Comparison of ENCODE assay signal across 28 mouse cellular contexts in genomic region chr16:56392843-56393242, GRCm38 (mm10).
DNase-seq lines count a peak whose midpoint lies in the region; ATAC-seq and TF ChIP-seq lines count a peak whose summit lies in the region.
"Had no signal": no experiment of that assay in that cellular context is flagged by ENCODE, and none has a peak within 500 bp of the region (broad histone marks: within the 10 kb centered on the region; RNA-seq: fewer than 3 reads in every experiment).

No protein-coding gene starts in this region.

- H3K9ac ChIP-seq in forebrain, postnatal 0 days: no peak overlapping the region
- no peak overlapping the region for H3K9ac ChIP-seq in forebrain, embryonic 14.5 days (ENCODE audit: low read length)
- H3K9ac ChIP-seq in limb, embryonic 14.5 days (ENCODE audit: low read depth, low read length, severe bottlenecking): no peak overlapping the region
- H3K9ac ChIP-seq: embryonic facial prominence, embryonic 12.5 days; embryonic facial prominence, embryonic 15.5 days; forebrain, embryonic 15.5 days; heart, embryonic 12.5 days; heart, embryonic 15.5 days; hindbrain, embryonic 13.5 days had no signal

- no peaks in the 10 kb centered on the region for H3K36me3 ChIP-seq in forebrain, postnatal 0 days (ENCODE audit: insufficient read depth)
- H3K36me3 ChIP-seq in forebrain, embryonic 14.5 days (ENCODE audit: control insufficient read depth, insufficient read depth, low read length): no peaks in the 10 kb centered on the region
- no peaks in the 10 kb centered on the region for H3K36me3 ChIP-seq in limb, embryonic 14.5 days (ENCODE audit: control insufficient read depth, insufficient read depth, low read length)
- H3K36me3 ChIP-seq in limb, embryonic 10.5 days: no peaks in the 10 kb centered on the region
- H3K36me3 ChIP-seq: embryonic facial prominence, embryonic 12.5 days; embryonic facial prominence, embryonic 15.5 days; forebrain, embryonic 15.5 days; heart, embryonic 12.5 days; heart, embryonic 15.5 days; hindbrain, embryonic 10.5 days; hindbrain, embryonic 13.5 days had no signal

- ATAC-seq in forebrain, postnatal 0 days: peak; percentile 23; the same call in 1 of the 2 replicates
- ATAC-seq in forebrain, embryonic 14.5 days: no peak
- ATAC-seq in limb, embryonic 14.5 days (ENCODE audit: low FRiP score, low read depth): no peak
- ATAC-seq: forebrain, embryonic 15.5 days; hindbrain, embryonic 16.5 days; Patski had no signal

- H3K4me2 ChIP-seq in forebrain, postnatal 0 days (ENCODE audit: low read depth): no peak overlapping the region
- no peak overlapping the region for H3K4me2 ChIP-seq in forebrain, embryonic 14.5 days (ENCODE audit: low read length)
- no peak overlapping the region for H3K4me2 ChIP-seq in limb, embryonic 14.5 days (replicated peaks; ENCODE audit: low read depth, low read length, severe bottlenecking)
- H3K4me2 ChIP-seq: embryonic facial prominence, embryonic 12.5 days; embryonic facial prominence, embryonic 15.5 days; forebrain, embryonic 15.5 days; heart, embryonic 12.5 days; heart, embryonic 15.5 days; hindbrain, embryonic 13.5 days had no signal

- H3K27ac ChIP-seq in forebrain, postnatal 0 days (ENCODE audit: low read depth, low read length): no peak overlapping the region
- H3K27ac ChIP-seq in forebrain, embryonic 14.5 days (ENCODE audit: low read depth, low read length): no peak overlapping the region
- H3K27ac ChIP-seq in limb, embryonic 14.5 days (replicated peaks; ENCODE audit: low read depth, low read length): no peak overlapping the region
- H3K27ac ChIP-seq in limb, embryonic 10.5 days: no peak overlapping the region
- H3K27ac ChIP-seq: embryonic facial prominence, embryonic 12.5 days; embryonic facial prominence, embryonic 15.5 days; forebrain, embryonic 15.5 days; gastrocnemius, adult 2 months; heart, embryonic 15.5 days; hindbrain, embryonic 10.5 days; hindbrain, embryonic 13.5 days had no signal

- no peak for TF ChIP-seq CTCF in forebrain, postnatal 0 days (IDR thresholded peaks at IDR 0.05; ENCODE audit: low read depth)

- peak; percentile 11 for DNase-seq in forebrain, postnatal 0 days
- DNase-seq in forebrain, embryonic 14.5 days (ENCODE audit: low spot score): no peak
- peak; percentile 59 for DNase-seq in left cerebral cortex, adult 11 months (ENCODE audit: low spot score)
- DNase-seq in left cerebral cortex, postnatal 36 days (ENCODE audit: low spot score in 2 of 2): no peak
- peak; percentile 3 for DNase-seq in limb, embryonic 14.5 days (ENCODE audit: low spot score)
- DNase-seq in limb, embryonic 10.5 days (ENCODE audit: low spot score): no peak
- DNase-seq in telencephalon, adult 2 months (ENCODE audit: low read depth, low spot score): peak; percentile 88
- DNase-seq in gastrocnemius, postnatal 25 days: no peak
- DNase-seq: adrenal gland, postnatal 10 days; adrenal gland, postnatal 36 days; cerebellum, adult 11 months; cerebellum, adult 2 months; cerebellum, adult 9-11 months; cerebellum, postnatal 25 days; gastrocnemius, adult 2 months; gastrocnemius, postnatal 14 days; heart, adult 18-20 months; heart, postnatal 10 days; heart, postnatal 36 days had no signal

- no peak for TF ChIP-seq POLR2A in limb, embryonic 14.5 days (IDR thresholded peaks at IDR 0.05; ENCODE audit: borderline replicate concordance, extremely low read depth, insufficient read depth, insufficient read length)

- intact Hi-C loops in left cerebral cortex, postnatal 36 days (cut with DNase I): loop anchor here (10.0 kb wide), 1 partner anchor 82 kb away; the partner anchor contains the start of gene Abi3bp

- no peaks in the 10 kb centered on the region for H3K4me1 ChIP-seq in forebrain, postnatal 0 days (ENCODE audit: insufficient read depth)
- H3K4me1 ChIP-seq in forebrain, embryonic 14.5 days (ENCODE audit: control insufficient read depth, insufficient read depth, low read length): no peaks in the 10 kb centered on the region
- peaks cover 6% of the 10 kb centered on the region; the same call in 1 of the 2 replicates for H3K4me1 ChIP-seq in limb, embryonic 14.5 days (ENCODE audit: control insufficient read depth, insufficient read depth, low read length)
- peaks cover 4% of the 10 kb centered on the region; the same call in 1 of the 2 replicates for H3K4me1 ChIP-seq in limb, embryonic 10.5 days
- H3K4me1 ChIP-seq: embryonic facial prominence, embryonic 12.5 days; embryonic facial prominence, embryonic 15.5 days; forebrain, embryonic 15.5 days; hindbrain, embryonic 10.5 days; hindbrain, embryonic 13.5 days had no signal

- WGBS in forebrain, postnatal 0 days: 67% methylated on average over 3 of the region's 3 CpGs
- WGBS in forebrain, embryonic 14.5 days: 89% methylated on average over 3 of the region's 3 CpGs
- 63% methylated on average over 3 of the region's 3 CpGs for WGBS in limb, embryonic 14.5 days
- WGBS in limb, embryonic 10.5 days: 90% methylated on average over 3 of the region's 3 CpGs

- no peaks in the 10 kb centered on the region for H3K9me3 ChIP-seq in forebrain, postnatal 0 days (ENCODE audit: low read length)
- no peaks in the 10 kb centered on the region for H3K9me3 ChIP-seq in forebrain, embryonic 14.5 days (replicated peaks; ENCODE audit: control insufficient read depth, low read length)
- H3K9me3 ChIP-seq in limb, embryonic 14.5 days (ENCODE audit: control insufficient read depth, low read length): no peaks in the 10 kb centered on the region
- H3K9me3 ChIP-seq in limb, embryonic 10.5 days (replicated peaks): no peaks in the 10 kb centered on the region
- H3K9me3 ChIP-seq: embryonic facial prominence, embryonic 12.5 days; embryonic facial prominence, embryonic 15.5 days; forebrain, embryonic 15.5 days; heart, embryonic 12.5 days; heart, embryonic 15.5 days; hindbrain, embryonic 10.5 days; hindbrain, embryonic 13.5 days had no signal

- H3K4me3 ChIP-seq in forebrain, postnatal 0 days (ENCODE audit: low read depth, low read length): no peak overlapping the region
- no peak overlapping the region for H3K4me3 ChIP-seq in forebrain, embryonic 14.5 days (ENCODE audit: low read depth, low read length)
- no peak overlapping the region for H3K4me3 ChIP-seq in limb, embryonic 14.5 days (replicated peaks; ENCODE audit: low read length)
- no peak overlapping the region for H3K4me3 ChIP-seq in limb, embryonic 10.5 days
- H3K4me3 ChIP-seq: embryonic facial prominence, embryonic 12.5 days; embryonic facial prominence, embryonic 15.5 days; forebrain, embryonic 15.5 days; gastrocnemius, adult 2 months; heart, embryonic 12.5 days; heart, embryonic 15.5 days; hindbrain, embryonic 10.5 days; hindbrain, embryonic 13.5 days had no signal

- H3K27me3 ChIP-seq in forebrain, postnatal 0 days (ENCODE audit: insufficient read depth, low read length): no peaks in the 10 kb centered on the region
- no peaks in the 10 kb centered on the region for H3K27me3 ChIP-seq in forebrain, embryonic 14.5 days (replicated peaks; ENCODE audit: control insufficient read depth, insufficient read depth, low read length)
- no peaks in the 10 kb centered on the region for H3K27me3 ChIP-seq in limb, embryonic 14.5 days (ENCODE audit: control insufficient read depth, insufficient read depth, low read length)
- no peaks in the 10 kb centered on the region for H3K27me3 ChIP-seq in limb, embryonic 10.5 days (ENCODE audit: low read depth, poor library complexity, severe bottlenecking)
- H3K27me3 ChIP-seq: embryonic facial prominence, embryonic 12.5 days; embryonic facial prominence, embryonic 15.5 days; forebrain, embryonic 15.5 days; heart, embryonic 12.5 days; heart, embryonic 15.5 days; hindbrain, embryonic 13.5 days; Patski had no signal

Comparison
In these comparisons a context has a peak if more than half of its experiments do, and no peak if none do; other contexts are left out.
1. DNase-seq: peak in forebrain, postnatal 0 days (single experiment), left cerebral cortex, adult 11 months (single experiment), limb, embryonic 14.5 days (single experiment) and telencephalon, adult 2 months (single experiment); none in forebrain, embryonic 14.5 days (single experiment), left cerebral cortex, postnatal 36 days (0 of 2), limb, embryonic 10.5 days (single experiment) and gastrocnemius, postnatal 25 days (single experiment).